In the genomic region with DNA sequence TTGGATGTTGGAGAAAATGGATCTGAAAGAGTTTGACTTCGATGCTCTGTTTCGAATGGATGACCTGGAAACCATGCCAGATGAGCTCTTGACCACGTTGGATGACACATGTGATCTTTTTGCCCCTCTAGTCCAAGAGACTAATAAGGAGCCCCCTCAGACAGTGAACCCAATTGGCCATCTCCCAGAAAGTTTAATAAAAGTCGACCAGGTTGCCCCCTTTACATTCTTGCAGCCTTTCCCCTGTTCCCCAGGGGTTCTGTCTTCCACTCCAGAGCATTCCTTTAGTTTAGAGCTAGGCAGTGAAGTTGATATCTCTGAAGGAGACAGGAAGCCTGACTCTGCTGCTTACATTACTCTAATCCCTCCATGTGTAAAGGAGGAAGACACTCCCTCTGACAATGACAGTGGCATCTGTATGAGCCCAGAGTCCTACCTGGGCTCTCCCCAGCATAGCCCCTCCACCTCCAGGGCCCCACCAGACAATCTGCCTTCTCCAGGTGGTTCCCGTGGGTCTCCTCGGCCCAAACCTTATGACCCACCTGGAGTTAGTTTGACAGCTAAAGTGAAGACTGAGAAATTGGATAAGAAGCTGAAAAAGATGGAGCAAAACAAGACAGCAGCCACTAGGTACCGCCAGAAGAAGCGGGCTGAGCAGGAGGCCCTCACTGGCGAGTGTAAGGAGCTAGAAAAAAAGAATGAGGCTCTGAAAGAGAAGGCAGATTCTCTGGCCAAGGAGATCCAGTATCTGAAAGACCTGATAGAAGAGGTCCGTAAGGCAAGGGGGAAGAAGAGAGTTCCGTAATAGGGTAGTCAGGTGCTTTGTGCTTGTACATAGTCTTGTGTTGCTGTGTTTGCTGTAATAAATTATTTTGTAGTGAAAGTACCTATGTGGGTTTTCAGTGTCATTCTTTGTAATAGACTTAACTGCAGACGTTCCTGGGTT, we compare ENCODE assay signal across 8 mouse cellular contexts. TPM values are rescaled to one million over a fixed set of nuclear protein-coding genes. Genes with fewer than 3 reads are reported as not detected.
DNase-seq lines count a peak whose midpoint lies in the region; ATAC-seq and TF ChIP-seq lines count a peak whose summit lies in the region.

No protein-coding gene starts in this region.

- ATAC-seq in kidney, embryonic 16.5 days (ENCODE audit: low FRiP score, low TSS enrichment), result no peak
- ATAC-seq in hindbrain, embryonic 14.5 days (ENCODE audit: low FRiP score), result no peak
- no peak for ATAC-seq in midbrain, postnatal 0 days (ENCODE audit: low FRiP score)

- no peak for DNase-seq in kidney, adult 18-20 months
- peak; percentile 29 for DNase-seq in adipocyte (ENCODE audit: low spot score)
- no peak for DNase-seq in hindbrain, embryonic 14.5 days (ENCODE audit: low spot score)
- DNase-seq in midbrain, postnatal 0 days (ENCODE audit: low spot score), result no peak
- no peak for DNase-seq in Muller cell, postnatal 12 days (ENCODE audit: inconsistent ontology term)
- DNase-seq in cerebellum, postnatal 25 days, result no peak
- no peak for DNase-seq in frontal cortex, adult 2 months (ENCODE audit: extremely low spot score in 1 of 2, low spot score in 1 of 2)

- H3K36me3 ChIP-seq in kidney, embryonic 16.5 days (ENCODE audit: insufficient read depth, low read length), result peaks cover 27% of the 10 kb centered on the region
- peaks cover 53% of the 10 kb centered on the region for H3K36me3 ChIP-seq in hindbrain, embryonic 14.5 days (replicated peaks; ENCODE audit: control insufficient read depth, insufficient read depth)
- H3K36me3 ChIP-seq in midbrain, postnatal 0 days (ENCODE audit: insufficient read depth, low read length), result peaks cover 36% of the 10 kb centered on the region

- no peak for TF ChIP-seq CTCF in midbrain, postnatal 0 days (IDR thresholded peaks at IDR 0.05)

- peaks cover 31% of the 10 kb centered on the region for H3K4me1 ChIP-seq in kidney, embryonic 16.5 days (ENCODE audit: insufficient read depth, low read length)
- peaks cover 27% of the 10 kb centered on the region for H3K4me1 ChIP-seq in hindbrain, embryonic 14.5 days (replicated peaks; ENCODE audit: control insufficient read depth, insufficient read depth, low read length)
- peaks cover 6% of the 10 kb centered on the region; the same call in 1 of the 2 replicates for H3K4me1 ChIP-seq in midbrain, postnatal 0 days (ENCODE audit: insufficient read depth, low read length)

- peak overlapping the region; percentile 100 for H3K4me3 ChIP-seq in kidney, embryonic 16.5 days (ENCODE audit: low read length)
- peak overlapping the region; percentile 97 for H3K4me3 ChIP-seq in hindbrain, embryonic 14.5 days (replicated peaks; ENCODE audit: low read length)
- peak overlapping the region; percentile 90 for H3K4me3 ChIP-seq in midbrain, postnatal 0 days (ENCODE audit: low read depth, low read length)

- no peaks in the 10 kb centered on the region for H3K9me3 ChIP-seq in kidney, embryonic 16.5 days (ENCODE audit: low read length)
- no peaks in the 10 kb centered on the region for H3K9me3 ChIP-seq in hindbrain, embryonic 14.5 days (ENCODE audit: control insufficient read depth, low read length)
- H3K9me3 ChIP-seq in midbrain, postnatal 0 days (ENCODE audit: low read length), result no peaks in the 10 kb centered on the region

- 55% methylated on average over 12 of the region's 12 CpGs for WGBS in kidney, embryonic 16.5 days
- WGBS in hindbrain, embryonic 14.5 days, result 64% methylated on average over 12 of the region's 12 CpGs
- WGBS in midbrain, postnatal 0 days, result 65% methylated on average over 12 of the region's 12 CpGs

- no peaks in the 10 kb centered on the region for H3K27me3 ChIP-seq in kidney, embryonic 16.5 days (ENCODE audit: insufficient read depth, low read length)
- no peaks in the 10 kb centered on the region for H3K27me3 ChIP-seq in hindbrain, embryonic 14.5 days (ENCODE audit: control insufficient read depth, insufficient read depth, low read length)
- no peaks in the 10 kb centered on the region for H3K27me3 ChIP-seq in midbrain, postnatal 0 days (ENCODE audit: insufficient read depth, low read length)

- H3K27ac ChIP-seq in kidney, embryonic 16.5 days (ENCODE audit: low read length), result peak overlapping the region; percentile 99
- H3K27ac ChIP-seq in hindbrain, embryonic 14.5 days, result peak overlapping the region; percentile 99; the same call in 1 of the 2 replicates
- no peak overlapping the region for H3K27ac ChIP-seq in midbrain, postnatal 0 days (ENCODE audit: low read depth, low read length)

- peak overlapping the region; percentile 100 for H3K9ac ChIP-seq in kidney, embryonic 16.5 days (replicated peaks; ENCODE audit: low read length)
- H3K9ac ChIP-seq in hindbrain, embryonic 14.5 days, result peak overlapping the region; percentile 100
- H3K9ac ChIP-seq in midbrain, postnatal 0 days (replicated peaks; ENCODE audit: low read length, poor library complexity, severe bottlenecking), result peak overlapping the region; percentile 100

- H3K4me2 ChIP-seq in kidney, embryonic 16.5 days (replicated peaks; ENCODE audit: low read depth, low read length), result peak overlapping the region; percentile 73
- peak overlapping the region; percentile 94 for H3K4me2 ChIP-seq in hindbrain, embryonic 14.5 days (replicated peaks)
- H3K4me2 ChIP-seq in midbrain, postnatal 0 days (ENCODE audit: low read depth, low read length, poor library complexity, severe bottlenecking), result peak overlapping the region; percentile 95

RNA-seq across cellular contexts. Expression of a gene that starts 1.9 kb away (rescaled TPM):
- 127 and 132 TPM in 2 replicates for polyA plus RNA-seq in kidney, embryonic 16.5 days (2015; fragmentation: Nextera tagmentation; extraction: Ambion mirVana)
- polyA plus RNA-seq in hindbrain, embryonic 14.5 days (2014; fragmentation: Nextera tagmentation; extraction: Ambion mirVana), result 102 and 115 TPM in 2 replicates
- 151 and 168 TPM in 2 replicates for total RNA-seq in midbrain, postnatal 0 days (2014; rRNA removed)
- polyA plus RNA-seq in midbrain, postnatal 0 days (2015; fragmentation: Nextera tagmentation; extraction: Ambion mirVana), result 107 and 110 TPM in 2 replicates
- 206 and 220 TPM in 2 replicates for polyA plus RNA-seq in frontal cortex, adult 2 months (2012; rRNA removed)

RNA-seq across cellular contexts. Expression of a gene that starts 7.2 kb away (rescaled TPM):
- 48.5 and 50.8 TPM in 2 replicates for polyA plus RNA-seq in kidney, embryonic 16.5 days (2015; fragmentation: Nextera tagmentation; extraction: Ambion mirVana)
- 75.0 and 83.7 TPM in 2 replicates for polyA plus RNA-seq in hindbrain, embryonic 14.5 days (2014; fragmentation: Nextera tagmentation; extraction: Ambion mirVana)
- total RNA-seq in midbrain, postnatal 0 days (2014; rRNA removed), result 34.5 and 43.8 TPM in 2 replicates
- 86.9 and 87.1 TPM in 2 replicates for polyA plus RNA-seq in midbrain, postnatal 0 days (2015; fragmentation: Nextera tagmentation; extraction: Ambion mirVana)
- polyA plus RNA-seq in frontal cortex, adult 2 months (2012; rRNA removed), result 46.5 and 47.8 TPM in 2 replicates

RNA-seq across cellular contexts. Expression of a gene that starts 21.3 kb away (rescaled TPM):
- 3.3 TPM in 1 of 2 replicates, not detected in the other for polyA plus RNA-seq in kidney, embryonic 16.5 days (2015; fragmentation: Nextera tagmentation; extraction: Ambion mirVana)
- polyA plus RNA-seq in hindbrain, embryonic 14.5 days (2014; fragmentation: Nextera tagmentation; extraction: Ambion mirVana), result not detected in 2 replicates
- not detected in 2 replicates for total RNA-seq in midbrain, postnatal 0 days (2014; rRNA removed)
- polyA plus RNA-seq in midbrain, postnatal 0 days (2015; fragmentation: Nextera tagmentation; extraction: Ambion mirVana), result 5.1 and 5.6 TPM in 2 replicates
- not detected in 2 replicates for polyA plus RNA-seq in frontal cortex, adult 2 months (2012; rRNA removed)

RNA-seq across cellular contexts. Expression of a gene that starts 23.1 kb away (rescaled TPM):
- 36.3 and 38.1 TPM in 2 replicates for polyA plus RNA-seq in kidney, embryonic 16.5 days (2015; fragmentation: Nextera tagmentation; extraction: Ambion mirVana)
- 36.4 and 38.6 TPM in 2 replicates for polyA plus RNA-seq in hindbrain, embryonic 14.5 days (2014; fragmentation: Nextera tagmentation; extraction: Ambion mirVana)
- total RNA-seq in midbrain, postnatal 0 days (2014; rRNA removed), result 46.3 and 47.2 TPM in 2 replicates
- polyA plus RNA-seq in midbrain, postnatal 0 days (2015; fragmentation: Nextera tagmentation; extraction: Ambion mirVana), result 19.4 and 21.9 TPM in 2 replicates
- polyA plus RNA-seq in frontal cortex, adult 2 months (2012; rRNA removed), result 14.9 and 15.6 TPM in 2 replicates

RNA-seq across cellular contexts. Expression of a gene that starts 30.1 kb away (rescaled TPM):
- not detected in 2 replicates for polyA plus RNA-seq in kidney, embryonic 16.5 days (2015; fragmentation: Nextera tagmentation; extraction: Ambion mirVana)
- 0.80 and 0.86 TPM in 2 replicates for polyA plus RNA-seq in hindbrain, embryonic 14.5 days (2014; fragmentation: Nextera tagmentation; extraction: Ambion mirVana)
- total RNA-seq in midbrain, postnatal 0 days (2014; rRNA removed), result 14.6 and 23.2 TPM in 2 replicates
- polyA plus RNA-seq in midbrain, postnatal 0 days (2015; fragmentation: Nextera tagmentation; extraction: Ambion mirVana), result 0.65 and 1.1 TPM in 2 replicates
- 35.7 and 40.9 TPM in 2 replicates for polyA plus RNA-seq in frontal cortex, adult 2 months (2012; rRNA removed)
